Mouse (Mus musculus) spleen, embryonic (tissue): ENCODE results near the gene Etl4.

ENCODE experiments used
- CTCF ChIA-PET: fragments of 350-600 bp; sonication (Branson Sonifier 250); formaldehyde crosslinking; loops from one replicate; lab custom pipeline; 2022; lab: Charles Lee

Gene Etl4

DNA sequence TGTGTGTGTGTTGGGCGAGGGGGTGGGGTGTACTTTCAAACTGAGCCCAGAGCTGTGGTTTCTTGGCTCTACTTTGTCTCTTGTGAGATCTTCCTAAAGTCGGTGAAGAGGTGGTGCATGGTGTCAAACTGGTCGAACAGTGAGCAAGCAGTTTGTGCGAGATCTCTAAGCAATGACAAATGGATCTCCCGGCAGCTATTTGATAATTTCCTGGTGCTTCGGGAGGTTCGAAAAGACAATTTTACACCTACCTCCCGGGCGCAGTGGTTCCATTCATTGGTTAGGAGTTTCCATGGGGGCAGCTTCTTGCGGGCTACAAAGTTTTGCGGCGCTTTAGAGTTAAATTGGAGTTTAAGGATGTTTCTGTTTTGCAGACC is 610.5 kb downstream of the Etl4 start:
- CTCF ChIA-PET: no interaction called here

- CTCF ChIA-PET: no interaction called here
Observed at GRCm38 (mm10) chr2:20520636-20521595, 611.3 kb downstream of the Etl4 start.

GRCm38 (mm10) chr2:20521686-20522285 is 612.2 kb downstream of the Etl4 start:
- CTCF ChIA-PET: no interaction called here

DNA sequence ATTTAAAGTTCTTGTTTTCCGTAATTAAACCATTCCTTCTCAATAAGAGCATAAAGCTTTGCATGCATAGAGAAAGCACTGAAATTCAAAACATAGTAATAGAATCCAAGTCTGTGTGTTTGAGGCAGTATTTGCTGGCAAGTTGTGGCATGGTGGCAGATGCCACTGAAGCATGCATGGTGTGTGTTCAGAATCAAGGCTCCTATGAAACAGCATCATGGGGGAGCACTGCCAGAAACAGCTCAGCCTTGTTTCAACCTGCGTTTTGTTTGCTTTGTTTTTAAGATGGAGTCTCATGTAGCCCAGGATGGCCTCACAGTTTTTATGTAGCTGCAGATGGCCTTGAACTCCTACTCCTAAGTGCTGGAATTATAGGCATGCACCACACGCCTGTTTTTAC is 614.1 kb downstream of the Etl4 start:
- CTCF ChIA-PET: no interaction called here

GRCm38 (mm10) chr2:20525879-20526593 is 616.5 kb downstream of the Etl4 start:
- CTCF ChIA-PET: no interaction called here

DNA sequence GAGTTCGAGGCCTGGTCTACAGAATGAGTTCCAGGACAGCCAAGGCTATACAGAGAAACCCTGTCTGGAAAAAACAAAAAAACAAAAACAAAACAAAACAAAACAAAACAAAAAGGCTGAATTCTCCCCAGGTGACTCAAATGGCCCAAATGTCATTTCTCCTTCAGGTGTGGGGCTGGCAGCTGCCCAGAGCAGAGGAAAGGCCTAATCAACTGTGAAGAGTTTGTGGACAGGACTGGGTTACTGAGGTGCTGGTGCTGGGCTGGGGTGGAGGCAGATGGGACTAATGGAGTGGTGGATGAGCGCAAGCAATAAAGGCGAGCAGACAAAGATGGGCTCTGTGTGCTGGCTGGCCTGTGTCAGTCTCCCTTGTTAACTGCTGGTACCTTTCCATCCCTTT is 617.3 kb downstream of the Etl4 start:
- CTCF ChIA-PET: no interaction called here

DNA sequence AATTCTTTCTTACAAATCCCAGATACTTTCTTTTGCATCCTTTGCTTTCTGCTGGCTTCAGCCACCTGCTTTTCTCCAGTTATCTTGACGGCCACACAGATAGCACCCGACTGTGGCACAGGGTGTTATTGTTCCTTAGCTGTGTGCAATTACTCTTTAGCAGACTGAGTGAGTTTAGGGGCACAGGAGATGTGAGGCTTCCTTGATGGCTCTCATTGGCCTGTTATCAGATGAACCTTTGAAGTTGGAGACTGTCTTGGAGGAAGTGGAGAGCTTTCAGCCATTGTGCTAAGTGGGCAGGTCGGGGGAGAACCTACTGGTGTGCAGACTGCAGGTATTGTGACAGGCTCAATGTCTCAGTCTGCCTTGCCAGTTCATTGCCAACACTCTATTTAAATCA is 623.0 kb downstream of the Etl4 start:
- CTCF ChIA-PET: no interaction called here

DNA sequence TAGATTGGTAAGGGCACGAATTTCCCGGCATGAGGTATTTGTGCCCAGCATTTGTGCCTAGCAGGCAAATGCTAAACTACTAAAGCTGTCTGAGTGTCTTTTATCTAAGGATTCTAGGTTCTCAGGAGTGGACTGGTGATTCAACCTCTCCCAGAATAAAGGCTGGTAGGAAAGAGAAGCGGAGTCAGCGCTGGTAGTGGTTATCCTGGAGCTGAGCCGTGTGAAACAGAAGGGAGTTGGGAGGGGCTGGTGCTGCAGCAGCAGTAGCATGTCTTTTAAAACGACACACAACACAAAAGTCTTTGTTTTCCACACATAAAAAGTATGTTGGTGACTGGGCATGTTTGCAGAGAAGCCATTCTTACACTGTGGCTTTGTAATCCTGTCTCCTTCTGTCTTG is 628.2 kb downstream of the Etl4 start:
- CTCF ChIA-PET: no interaction called here

- CTCF ChIA-PET: no interaction called here
Observed at GRCm38 (mm10) chr2:20538871-20539270, 629.3 kb downstream of the Etl4 start.

DNA sequence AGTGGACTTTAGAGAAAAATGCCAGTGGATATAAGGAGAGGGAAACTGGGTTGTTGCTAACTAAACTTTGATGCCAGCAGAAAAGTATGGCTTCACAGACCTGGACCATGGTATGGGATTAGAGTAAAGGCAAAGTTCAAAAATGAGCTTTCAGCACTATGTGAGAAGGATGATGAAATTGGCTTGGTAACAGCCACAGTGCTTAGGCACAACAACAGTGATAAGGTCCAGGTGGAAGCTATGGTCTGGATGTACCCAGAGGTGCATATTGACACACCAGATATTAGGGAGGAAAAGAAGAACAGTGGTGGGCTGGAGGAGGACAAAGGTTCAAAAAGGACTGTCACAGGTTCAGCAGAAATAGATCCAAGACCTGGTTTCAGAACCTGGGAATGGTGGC is 631.7 kb downstream of the Etl4 start:
- CTCF ChIA-PET: no interaction called here

DNA sequence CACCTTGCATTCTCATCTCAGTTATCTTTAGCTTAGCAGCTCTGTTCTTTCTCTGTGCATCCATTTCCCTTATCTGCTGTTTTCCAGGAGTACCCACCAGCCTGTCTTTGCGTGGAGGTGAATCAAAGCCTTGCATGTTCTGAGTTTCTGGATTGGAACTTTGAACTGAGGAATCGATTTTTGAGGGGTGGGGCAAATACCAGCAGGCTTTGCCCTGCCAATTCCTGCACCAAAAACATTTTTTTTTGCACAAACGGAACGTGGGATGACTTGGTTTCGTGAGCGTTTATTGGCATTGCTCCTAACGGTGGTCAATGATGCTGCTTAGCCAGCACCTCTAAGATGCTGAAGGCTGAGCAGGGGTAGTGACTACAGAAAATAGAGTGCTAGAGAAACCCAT is 632.7 kb downstream of the Etl4 start:
- CTCF ChIA-PET: no interaction called here

GRCm38 (mm10) chr2:20545624-20546023 is 636.0 kb downstream of the Etl4 start:
- CTCF ChIA-PET: no interaction called here

DNA sequence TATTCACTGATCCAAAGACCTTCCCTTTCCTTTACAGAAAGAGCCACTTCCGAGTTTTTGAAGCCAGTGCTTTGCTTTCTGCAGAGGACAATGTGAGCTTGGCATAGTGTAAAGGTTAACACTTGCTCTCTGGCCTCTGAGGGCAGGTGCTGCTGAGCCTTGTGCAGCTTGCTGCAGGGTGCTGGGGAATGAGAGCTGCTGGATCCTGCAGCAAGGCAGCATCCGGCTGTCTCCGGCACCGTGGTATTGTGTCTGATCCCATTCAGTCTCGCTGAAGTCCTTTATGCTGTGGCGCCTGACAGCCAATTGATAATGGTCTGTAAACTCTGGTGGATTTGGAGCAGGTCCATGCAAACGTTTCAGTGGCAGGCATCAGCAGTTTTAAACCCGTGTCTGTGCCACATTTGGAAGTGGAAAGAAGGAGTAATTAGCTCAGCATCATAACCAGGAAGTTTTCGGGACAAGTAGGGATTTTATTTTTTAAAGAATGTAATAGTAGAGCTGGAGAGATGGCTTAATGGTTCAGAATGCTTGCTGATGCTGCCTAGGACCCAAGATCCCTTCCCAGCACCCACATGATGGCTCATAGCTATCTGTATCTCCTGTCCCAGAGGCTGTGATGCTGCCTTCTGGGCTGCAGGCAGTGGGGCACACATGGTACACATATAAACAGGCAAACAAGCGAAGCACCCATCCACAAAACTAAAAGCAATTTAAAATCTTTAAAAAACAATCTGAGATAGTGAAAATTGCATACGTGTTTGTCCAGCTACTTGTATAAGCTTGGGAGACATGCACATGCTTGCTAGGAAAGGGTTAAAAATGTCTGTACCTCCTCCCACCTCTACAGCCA is 637.1 kb downstream of the Etl4 start:
- CTCF ChIA-PET: no interaction called here

- CTCF ChIA-PET: no interaction called here
Observed at GRCm38 (mm10) chr2:20547349-20547677, 637.7 kb downstream of the Etl4 start.

GRCm38 (mm10) chr2:20547686-20548624 is 638.4 kb downstream of the Etl4 start:
- CTCF ChIA-PET: no interaction called here

GRCm38 (mm10) chr2:20549065-20549464 is 639.5 kb downstream of the Etl4 start:
- CTCF ChIA-PET: no interaction called here

DNA sequence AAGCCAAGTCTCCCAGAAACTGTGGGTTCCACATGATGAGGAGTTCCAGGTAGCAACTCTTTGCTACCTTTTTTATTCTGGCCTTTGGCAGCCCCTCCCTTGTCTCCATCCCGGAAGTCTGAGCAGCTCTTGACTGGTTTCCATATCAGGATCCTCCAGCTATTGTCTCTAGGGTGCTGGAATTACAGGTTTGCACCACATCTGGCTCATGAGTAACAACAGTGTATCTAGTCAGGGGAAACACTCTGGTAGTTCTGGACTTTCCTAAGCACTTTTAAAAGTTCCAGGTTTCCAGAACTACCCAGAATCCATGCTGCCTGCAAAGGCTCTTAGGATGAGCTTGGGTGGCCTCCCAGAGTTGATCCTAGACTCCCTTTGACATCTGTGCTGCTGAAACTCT is 640.4 kb downstream of the Etl4 start:
- CTCF ChIA-PET: no interaction called here

DNA sequence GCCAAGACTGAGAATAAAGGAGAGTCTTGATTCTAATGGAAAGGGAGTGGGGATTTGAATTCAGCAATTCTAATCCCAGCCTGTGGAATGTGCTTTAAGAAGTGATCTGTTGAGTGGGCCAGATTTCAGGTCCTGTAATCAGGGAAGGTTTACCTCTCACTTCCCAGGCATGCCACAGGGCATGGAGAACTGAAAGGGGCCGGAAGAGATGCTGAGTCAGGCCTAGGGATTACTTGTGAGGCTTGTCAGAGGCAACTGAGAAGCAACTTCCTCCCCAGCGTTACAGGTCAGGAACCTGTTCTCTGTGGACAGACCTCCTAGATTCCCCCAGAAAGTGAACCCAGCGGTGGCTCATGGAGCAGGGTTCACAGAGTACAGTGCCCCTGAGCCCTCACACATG is 646.1 kb downstream of the Etl4 start:
- CTCF ChIA-PET: no interaction called here

GRCm38 (mm10) chr2:20559083-20559482 is 649.5 kb downstream of the Etl4 start:
- CTCF ChIA-PET: no interaction called here

GRCm38 (mm10) chr2:20559723-20560122 is 650.1 kb downstream of the Etl4 start:
- CTCF ChIA-PET: no interaction called here

- CTCF ChIA-PET: no interaction called here
Observed at GRCm38 (mm10) chr2:20560581-20560980, 651.0 kb downstream of the Etl4 start.
